Mouse (Mus musculus) heart, adult 11 months (tissue): ENCODE data around the gene Bahcc1.

ENCODE experiments used
- DNase-seq: peaks from one replicate; pipeline ENCODE4 v3.0.0; 2022

Gene Bahcc1

DNA sequence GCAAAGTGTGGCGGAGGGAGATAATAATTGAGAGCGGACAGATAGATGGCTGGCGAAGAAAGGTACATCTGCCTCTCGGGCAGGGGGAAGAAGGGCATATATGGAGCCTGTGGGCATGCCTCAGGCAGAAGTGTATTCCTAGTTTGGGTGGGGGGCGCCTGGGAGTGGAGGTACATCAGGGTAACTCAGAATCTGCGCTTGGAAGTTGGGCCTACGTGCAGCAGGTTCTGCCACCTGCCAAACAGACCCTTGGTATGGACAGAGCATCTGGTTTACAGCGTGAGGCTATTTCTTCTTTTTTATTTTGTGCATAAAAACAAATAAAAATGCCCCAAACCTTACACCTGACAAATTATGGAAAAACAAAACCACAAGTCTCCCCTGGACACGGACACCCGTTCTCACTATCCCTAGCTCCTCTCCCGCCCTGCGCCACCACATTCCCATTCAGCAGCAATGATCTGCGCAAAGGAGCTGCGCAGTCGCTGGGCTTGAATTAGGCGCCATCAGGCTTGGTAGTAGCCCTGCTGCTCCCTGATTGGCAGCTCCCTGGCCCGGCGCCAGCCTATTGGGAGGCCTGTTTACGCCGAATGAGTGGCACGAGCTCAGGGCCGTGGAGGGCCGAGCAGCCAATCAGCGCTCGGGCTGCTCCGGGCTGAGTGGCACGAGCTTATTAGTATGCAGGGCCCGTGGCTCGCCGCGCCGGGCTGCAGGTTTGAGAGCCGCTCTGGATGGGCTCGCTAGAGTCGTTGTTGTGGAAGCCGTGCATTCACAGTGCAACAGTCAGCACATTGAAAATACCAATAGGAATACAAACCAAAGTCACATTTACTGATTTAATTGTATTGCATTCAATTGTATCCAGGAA lies at the start of gene Bahcc1:
Gene Bahcc1 (plus strand): TSS at position 718 of the 868 bp plus-strand sequence.
- DNase-seq, result peak; percentile 100

DNA sequence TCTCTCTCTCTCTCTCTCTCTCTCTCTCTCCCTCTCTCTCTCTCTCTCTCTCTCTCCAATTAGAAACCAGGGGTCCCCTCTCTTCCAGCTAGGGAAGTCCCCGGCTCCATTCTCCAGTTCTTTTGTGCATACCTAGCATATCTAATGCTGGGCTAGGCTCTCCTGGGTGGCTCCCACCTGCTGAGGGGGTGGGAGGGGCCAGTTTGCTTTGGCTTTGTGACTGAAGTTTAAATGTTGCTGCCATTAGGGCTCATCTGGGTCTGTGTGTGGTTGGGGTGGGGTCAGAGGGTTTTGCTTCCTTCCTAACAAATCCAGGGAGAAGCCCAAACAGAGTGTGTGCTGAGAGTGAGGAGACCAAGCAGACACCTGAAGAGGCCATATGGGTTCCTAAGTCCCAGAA lies 49.6 kb upstream of the Bahcc1 start:
- no peak for DNase-seq

DNA sequence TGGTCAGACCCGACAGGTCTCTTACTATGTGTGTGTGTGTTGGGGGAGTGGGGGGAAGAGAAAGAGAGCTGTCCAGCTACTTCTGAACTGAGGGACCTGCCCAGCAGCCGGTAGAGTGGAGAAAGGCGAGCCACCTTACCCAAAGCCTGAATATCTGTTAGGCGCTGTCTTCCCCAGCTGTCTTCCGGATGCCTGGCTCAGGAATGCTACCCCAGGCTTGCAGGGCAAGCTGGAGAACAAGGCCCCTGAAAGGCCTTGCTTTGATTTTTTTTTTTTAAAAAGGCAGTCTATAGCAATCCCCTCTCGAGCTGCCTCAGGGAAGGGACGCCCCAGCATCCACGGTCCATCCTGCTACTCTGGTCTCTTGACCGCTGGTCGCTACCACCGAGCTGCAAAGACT lies 49.0 kb upstream of the Bahcc1 start:
- no peak for DNase-seq

DNA sequence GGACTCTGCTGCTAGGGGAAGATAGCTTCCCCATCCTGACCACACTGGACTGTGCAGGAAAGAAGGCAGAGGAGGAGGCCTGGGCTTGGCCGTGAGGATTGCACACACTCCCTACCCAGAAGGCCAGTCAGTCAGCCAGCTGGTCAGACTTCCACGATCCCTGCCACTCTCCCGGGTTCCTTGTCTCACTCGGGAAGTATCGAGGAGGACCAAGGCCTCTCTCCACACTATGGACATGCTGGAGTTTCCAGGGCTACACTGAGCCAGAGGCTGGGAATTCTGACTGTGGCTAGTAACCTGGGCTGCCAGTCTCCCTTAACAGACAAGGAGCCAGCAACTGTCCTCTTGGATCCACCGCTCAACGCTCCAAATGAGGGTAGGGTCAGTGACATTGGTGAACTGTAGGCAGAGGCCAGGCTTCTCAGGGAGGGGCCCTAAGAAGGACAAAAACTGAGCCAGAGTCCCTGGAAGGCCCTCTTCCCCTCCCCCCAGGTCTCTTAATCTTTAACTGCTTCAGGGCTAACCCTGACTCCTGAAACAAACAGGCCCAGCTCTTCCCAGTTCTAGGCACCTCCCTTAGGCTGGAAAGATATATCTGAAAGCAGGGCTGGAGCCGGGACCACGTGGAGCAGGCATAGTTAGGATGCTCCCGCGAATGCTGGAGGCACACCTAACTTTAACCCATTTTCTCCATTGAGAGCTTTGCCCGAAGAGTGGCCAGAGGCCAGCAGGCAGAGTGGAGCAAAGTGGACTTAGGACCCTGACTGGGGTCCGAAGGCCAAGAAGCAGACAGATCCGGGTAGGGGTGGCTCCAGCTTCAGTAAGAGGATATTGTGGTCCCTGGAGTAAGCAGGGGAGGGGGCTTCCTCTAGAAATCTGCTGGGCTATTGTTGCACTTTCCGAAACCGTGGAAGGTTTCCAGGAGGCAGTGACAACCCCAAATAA lies 48.1 kb upstream of the Bahcc1 start:
- DNase-seq, result peak; percentile 99

DNA sequence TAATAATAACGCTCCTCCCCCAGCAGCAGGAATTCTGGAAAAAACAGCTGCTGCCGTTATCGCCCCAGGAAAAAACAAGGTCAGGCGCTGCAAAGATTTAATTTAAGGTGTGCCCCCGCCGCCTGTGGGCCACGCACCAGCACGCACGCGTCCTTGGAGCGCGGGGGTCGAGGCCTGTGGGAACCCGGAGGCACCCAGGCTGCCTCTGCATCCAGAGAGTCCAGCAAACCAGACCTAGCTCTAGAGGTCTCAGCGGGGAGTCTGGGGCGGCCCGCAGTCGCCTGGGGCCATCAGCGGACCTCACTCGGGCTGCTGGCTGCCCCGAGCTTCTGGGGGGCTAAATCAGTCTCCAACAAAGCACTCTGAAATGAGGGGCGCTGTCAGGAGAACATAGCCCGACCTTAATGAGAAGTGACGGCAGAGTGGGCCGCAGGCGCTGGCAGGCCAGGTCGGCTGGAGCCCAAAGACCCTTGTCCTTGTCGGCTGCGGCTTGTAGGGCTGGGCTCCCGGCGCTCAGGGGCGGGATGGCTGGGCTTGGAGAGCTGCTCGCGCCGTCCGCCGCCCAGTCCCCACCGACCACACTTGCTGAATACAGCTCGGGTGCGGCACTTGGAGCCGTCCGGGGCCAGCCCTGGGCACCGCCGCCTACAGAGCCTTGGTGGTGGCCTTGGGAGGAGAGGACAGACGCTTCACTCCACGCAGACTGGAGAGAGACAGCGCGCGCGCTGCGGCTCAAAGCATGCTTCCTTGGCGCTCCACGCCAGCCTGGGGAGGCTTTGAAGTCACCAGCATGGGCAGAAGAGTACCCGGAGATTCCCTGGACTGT lies 47.2 kb upstream of the Bahcc1 start:
- no peak for DNase-seq

DNA sequence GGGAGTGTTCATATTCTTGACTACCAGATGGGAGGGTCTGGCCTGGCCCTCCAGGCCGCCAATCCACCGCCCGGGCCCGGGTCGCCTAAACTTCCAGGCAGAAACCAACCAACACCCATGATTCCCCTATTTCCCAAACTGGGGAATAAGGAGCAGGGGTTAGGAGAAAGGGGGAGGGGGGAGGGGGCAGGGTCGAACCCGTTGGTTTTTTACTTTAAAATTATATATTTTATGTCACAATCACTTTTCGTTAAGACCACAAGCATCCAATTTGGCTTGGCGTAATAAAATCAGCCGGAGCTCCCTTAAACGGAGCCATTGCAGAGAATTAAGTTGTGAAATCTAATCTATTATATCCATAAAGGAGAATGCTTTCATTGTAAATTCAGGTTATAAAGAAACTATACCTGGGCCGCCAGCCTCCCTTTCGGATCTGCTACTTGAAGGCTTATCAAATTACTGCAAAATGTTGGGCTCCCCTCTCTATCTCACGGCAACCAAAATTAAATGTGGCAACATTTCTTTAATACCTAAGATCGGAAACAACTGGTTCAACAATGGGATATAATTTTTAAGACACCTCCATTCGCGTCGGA lies 46.5 kb upstream of the Bahcc1 start:
- DNase-seq, result peak; percentile 68

DNA sequence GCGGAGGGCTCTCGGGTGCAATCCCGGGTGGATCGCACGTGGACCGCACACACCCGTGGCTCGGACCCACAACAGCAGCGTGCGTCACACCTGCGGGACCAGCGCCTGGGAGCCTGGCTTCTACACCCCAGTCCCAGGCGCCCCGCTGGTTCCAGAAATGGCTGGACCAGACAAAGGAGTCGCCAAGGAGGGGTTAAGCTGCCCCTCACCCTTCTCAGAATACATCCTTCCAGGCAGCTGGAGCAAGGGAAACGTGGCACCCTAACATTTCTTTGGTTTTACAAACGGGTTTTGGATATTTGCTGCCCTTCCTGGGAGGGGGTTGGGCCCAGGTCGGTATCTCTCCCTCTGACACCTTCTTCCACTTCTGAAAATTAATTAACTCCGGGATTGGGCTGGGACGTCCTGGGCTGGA lies 45.9 kb upstream of the Bahcc1 start:
- DNase-seq, result peak; percentile 91

DNA sequence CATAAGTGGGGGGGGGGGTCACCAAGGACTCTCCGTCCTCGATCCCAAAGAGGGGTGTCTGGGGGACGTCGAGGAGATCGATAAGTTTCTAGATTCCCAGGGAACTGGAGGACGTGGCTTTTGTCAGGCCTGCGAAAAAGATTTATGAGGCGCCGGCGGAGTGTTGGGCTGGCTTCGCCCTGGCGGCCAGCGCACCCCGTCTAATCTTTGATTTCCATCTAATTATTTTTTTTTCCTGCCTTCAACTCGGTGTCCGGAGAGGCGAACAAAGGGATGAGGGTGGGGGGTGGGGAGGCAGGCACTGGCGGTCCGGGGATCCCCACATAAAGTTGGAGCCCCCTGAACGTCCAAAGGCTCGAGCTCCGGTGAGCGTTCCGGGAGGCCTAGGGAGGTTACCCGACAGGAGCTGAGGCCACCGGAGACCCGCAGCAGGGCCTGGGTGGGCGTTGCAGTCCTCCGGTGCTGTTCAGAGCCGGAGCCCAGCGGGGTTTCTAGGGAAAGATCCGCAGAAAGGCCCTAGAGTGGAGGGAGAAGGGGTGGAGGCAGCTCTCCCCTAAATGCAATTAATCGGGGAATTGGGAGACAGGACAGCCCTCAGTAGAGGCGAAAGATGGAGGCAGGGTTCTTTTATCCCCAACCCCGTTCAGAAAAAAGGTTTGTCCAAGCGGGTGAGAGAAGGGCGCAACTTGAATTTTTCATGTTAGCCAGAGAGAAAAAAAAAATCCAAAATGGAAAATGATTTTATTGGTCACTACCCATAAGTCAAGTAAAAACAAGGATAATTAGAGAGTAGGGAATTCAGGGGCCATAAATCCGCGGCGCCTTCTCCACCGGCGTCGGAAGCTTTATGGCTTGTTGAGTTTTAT lies 45.3 kb upstream of the Bahcc1 start:
- DNase-seq, result peak; percentile 90

DNA sequence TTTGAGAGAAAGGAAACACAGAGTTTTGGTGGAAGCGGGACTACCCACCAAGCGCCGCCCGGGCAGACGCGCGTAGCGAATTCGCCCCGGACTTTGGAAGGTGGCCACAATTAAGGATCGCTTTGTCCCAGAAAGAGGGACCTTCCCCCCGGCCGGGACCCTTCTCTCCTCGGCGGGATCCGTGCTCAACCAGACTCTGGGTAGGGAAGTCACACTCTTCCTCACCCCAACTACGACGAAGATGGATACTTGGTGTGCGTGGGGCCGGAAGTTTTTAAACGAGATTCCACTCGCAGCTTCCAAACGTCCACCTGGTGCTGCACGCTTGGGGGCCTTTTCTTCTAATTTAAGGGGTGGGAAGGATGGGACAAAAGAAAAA lies 44.7 kb upstream of the Bahcc1 start:
- DNase-seq, result no peak

DNA sequence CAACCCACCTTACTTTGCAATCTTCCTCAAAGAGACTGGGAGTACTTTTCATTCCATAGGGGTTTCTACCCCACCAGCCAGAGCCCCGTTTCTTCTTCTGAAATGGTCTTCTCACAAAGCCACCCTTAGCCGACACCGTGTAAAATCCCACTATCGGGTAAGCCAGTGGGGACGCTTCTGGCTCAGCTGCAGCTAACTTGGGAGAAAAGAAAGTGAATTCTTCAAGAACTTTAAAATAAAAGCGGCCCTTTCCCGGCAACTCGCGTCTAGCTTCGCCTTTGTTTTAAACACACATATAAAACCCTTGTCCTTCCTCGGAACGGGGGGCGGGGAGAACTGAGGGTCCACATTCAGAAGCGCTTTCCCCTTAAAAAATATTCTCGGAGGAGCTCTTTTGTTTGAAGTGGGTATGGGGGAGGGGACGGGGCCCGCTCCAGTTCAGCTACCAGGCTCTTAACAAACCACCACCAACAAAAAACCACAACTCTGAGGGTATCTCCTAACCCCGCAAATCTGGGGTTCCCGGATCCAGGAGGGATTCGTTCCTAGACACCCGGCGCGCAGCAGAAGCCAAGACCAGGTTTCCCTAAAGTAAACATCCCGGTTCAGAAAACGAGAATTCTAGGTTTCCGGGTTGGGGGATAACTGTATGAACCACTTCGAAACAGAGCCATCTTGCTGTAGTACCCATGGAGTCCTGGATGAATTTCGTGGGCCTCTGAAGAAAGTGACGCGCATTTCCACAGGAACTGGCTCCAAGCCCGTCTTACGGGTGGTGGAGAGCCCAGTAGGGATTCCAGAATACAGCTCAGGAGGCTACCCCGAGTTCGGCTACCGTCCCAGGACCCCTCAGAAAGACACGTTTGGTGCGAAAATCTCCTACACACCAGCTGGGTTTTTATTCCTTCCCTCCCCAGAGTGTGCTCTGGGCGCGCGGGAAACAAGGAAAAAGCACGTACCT lies 44.0 kb upstream of the Bahcc1 start:
- peak; percentile 97 for DNase-seq

DNA sequence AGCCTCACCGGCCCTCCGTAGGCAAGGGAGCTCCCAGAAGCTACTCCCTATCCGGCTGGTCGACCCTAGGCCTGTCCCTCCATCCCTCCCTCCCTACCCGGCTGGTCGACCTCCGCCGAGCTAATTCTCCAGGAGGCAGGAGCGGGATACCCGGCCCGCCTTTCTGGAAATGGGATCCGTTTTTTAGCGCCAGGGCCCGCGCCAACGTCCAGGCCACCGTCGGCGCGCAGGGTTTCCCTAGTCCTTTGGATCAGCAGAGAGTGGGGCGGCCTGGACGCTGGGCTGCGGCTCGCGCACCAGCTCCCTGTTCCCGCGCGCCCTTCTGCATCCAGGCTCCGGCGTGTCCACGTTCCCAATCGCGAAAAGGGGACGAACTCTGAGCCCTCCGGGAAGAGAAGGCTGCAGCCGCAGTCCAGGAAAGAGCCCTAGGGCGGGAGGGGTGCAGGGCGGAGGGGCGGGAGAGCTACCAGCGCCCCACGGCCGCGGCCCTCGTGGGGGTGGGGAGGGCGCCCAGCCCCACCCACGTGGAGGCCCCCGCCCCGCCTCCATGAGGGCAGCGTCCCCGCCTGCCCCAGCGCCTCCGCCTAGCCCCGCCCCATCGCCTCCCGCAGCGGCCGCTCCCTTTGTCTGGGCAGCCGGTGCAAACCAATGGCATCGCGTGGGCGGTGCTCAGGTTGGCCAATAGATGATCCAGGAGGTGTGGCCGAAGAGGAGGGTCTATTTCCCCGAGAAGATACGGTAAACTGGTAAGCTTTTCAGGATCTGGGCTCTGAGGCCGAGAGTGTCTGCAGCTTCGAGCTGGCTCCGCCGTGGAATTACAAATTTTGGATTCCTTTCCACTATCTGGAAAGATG lies 43.1 kb upstream of the Bahcc1 start:
- peak; percentile 100 for DNase-seq

DNA sequence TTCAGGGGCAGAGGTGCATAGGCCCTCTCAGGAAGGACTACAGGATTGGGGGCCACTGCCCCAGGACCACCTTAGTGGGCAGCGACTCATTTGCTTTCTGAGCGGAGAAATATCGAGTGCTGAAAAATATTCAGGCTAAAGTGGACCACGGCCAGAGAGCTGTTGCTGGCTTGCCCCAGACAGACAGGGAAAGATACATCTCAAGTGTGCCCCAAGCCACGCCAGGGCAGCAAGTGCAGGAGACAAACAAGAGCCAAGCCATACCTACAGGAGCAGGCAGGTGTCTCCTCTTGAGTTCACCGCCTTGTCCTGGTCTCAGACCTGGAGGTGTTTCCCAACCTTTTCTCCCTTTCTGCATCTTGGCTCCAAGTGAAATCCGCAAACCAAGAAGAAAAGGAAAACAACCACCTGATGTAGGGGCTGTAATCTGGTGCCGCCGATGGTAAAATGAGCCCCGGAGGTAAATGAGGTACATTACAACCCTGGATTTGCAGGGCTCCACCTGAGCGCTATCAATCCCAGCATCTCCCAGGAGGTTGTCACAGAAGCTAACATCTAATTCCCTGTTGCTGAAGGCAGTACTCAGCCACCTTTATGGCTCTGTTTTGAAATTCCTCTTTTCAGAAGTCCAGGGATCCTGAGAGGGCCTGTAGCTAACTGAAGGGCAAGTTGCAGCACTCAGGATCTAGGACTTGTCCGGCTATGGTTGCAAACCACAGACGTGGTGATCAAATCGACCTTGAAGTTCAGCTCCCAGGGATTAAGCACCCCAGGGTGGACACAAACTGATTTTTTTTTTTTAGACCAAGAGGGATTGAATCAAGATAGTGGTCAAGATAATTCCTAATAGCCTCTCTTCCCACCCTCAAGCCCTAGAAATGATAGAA lies 42.0 kb upstream of the Bahcc1 start:
- DNase-seq, result peak; percentile 94

DNA sequence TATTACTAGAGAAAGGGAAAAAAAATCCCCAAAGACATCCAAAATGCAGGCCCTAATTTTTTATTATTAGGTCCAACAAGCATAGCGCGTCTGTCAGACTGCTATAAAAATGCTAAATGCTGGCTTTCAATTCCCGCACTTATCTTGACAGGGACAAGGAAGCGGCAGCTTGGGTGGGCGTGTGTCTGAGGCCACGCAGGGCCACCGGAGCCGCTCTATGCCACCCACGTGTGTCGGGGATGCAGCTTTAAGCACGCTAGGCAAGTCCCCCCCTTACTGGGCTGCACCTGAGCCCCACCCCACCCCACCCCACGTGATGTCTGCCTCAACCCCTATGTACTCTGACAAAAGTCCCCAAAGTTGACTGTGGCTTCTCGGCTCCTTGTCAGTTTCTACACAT lies 33.9 kb upstream of the Bahcc1 start:
- DNase-seq, result no peak

DNA sequence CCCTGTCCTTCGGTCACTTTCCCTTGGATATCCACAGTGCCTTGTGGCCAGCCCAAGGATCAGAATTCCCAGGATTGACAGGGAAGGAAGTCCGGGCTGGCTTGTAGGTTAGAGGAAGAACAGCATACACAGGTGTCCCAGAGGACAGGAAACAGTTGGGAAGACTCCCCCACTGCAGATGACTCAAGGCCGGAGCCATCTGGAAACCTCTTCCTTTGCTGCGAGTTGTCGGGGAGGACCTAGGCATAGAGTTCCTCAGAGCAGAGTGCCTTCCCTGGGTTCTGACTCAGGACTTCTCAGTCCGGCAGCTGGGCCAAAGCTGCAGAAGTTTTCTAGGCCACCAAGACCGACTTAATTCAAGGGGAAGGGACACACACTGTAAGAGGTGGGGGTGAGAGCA lies 33.0 kb upstream of the Bahcc1 start:
- peak; percentile 98 for DNase-seq

DNA sequence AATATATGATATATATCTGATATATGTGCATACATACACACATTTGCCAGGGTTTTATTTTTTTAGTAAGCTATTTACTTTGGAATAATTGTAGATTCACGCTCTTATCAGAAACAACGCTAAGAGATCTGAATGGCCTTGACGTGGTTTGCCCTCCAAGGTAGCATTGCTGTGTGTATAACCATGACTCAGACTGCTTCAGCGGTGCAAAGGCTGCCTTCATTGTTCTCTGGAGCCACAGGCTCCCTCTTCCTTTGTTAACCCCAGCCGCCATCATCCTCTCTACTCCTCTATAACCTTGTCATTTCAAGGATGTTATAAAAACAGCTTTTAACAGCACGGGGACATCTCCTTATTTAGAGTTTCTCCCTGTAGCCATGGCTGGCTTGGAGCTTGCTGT lies 32.1 kb upstream of the Bahcc1 start:
- DNase-seq, result no peak

DNA sequence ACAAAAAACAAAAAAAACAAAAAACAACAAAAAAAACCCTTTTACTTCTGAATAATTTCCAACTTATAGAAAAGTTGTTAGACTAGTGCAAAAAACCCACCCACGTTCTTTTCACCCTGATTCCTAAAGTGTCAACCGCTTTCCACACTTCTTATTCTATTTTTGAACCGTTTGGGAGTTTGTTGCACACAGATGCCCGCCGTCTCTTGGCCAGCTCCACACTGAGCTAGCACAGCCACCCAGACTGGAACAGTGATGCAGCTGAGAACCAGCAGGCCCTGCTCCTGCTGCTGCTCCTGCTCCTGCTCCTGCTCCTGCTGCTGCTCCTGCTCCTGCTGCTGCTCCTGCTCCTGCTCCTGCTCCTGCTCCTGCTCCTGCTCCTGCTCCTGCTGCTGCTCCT lies 28.5 kb upstream of the Bahcc1 start:
- DNase-seq, result no peak

DNA sequence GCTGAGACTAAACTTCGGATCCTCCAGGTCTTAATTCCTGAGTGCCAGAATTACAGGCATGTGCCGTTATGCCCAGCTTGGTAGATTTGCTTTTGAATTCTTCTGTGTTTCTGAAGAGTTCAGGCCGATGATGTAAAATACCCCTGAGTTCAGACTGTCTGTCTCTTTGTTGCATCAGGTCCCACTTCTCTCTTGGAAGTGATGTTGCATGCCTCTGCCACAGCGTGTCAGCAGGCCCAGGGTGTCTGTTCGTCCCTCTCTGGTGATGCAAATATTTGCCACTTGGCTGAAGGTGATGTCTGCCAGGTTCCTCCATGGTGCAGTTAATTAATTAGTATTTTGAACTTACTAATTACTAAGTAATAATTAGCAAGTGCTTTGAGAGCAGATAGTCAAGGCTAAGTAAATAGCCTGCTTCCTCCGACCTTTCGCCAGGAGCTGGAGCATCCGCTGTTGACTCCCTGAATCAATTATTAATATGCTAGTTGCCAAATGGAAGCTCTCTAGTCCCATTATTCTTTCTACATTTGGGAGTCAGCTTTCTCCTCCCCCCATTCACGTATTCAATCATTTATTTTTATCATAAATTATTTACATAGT lies 26.6 kb upstream of the Bahcc1 start:
- peak; percentile 85 for DNase-seq

DNA sequence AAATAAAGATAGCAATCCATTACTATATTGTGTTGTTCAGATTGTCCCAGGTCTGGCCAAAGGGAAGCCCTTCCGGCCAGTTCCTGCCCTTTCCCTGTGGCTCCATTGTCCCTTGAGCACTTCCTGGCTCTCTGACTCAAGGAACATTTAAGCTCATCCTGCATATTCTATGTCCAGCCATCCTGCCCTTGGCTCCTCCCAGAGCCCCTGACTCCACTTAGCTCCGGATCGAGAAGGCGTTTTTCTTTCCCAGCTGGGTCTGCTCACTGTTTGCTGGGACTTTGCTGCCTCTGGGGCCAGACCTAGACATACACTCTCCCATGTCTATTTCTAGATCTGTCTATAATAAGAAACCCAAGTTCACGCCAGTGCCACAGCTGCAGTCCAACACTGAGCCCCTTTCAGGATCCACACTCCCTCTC lies 26.1 kb upstream of the Bahcc1 start:
- DNase-seq, result peak; percentile 96
